Mouse (Mus musculus): Measurements from ENCODE around the gene Ttll11.

Gene Ttll11

DNA sequence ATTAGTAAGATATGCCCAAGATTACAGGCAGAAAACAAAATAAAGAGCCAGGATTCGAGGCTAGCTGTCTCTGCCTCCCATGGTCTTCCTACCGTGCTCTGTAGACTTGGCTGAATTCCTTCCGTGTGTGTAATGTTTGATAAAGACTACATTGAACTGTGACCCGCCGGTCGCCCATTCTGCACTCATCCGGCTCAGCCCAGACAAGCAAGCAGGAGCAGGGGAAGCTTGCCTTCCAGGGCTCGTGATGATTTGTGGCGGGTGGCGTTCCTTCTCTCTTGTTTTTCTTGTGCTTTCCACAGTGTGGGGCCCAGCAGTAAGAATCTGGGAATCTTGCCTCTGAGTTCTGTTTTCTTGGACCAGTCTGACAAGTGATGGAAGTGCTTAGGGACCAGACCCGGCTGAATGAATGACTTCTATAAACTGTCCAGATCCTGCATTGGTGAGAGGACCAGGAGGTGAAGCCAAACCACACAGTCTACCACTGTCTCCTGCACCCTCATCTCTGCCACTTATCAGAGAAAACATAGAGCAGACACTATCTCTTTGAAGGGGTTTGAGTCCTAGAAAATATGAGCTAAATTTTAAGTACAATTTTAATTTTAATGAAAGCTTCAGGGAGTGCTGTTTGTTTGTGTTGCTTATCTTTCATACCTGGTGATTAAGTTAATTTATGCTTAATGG, 146.8 kb downstream of the Ttll11 start:
- no peak for DNase-seq (ENCODE audit: extremely low read depth, insufficient read length, low spot score)

DNA sequence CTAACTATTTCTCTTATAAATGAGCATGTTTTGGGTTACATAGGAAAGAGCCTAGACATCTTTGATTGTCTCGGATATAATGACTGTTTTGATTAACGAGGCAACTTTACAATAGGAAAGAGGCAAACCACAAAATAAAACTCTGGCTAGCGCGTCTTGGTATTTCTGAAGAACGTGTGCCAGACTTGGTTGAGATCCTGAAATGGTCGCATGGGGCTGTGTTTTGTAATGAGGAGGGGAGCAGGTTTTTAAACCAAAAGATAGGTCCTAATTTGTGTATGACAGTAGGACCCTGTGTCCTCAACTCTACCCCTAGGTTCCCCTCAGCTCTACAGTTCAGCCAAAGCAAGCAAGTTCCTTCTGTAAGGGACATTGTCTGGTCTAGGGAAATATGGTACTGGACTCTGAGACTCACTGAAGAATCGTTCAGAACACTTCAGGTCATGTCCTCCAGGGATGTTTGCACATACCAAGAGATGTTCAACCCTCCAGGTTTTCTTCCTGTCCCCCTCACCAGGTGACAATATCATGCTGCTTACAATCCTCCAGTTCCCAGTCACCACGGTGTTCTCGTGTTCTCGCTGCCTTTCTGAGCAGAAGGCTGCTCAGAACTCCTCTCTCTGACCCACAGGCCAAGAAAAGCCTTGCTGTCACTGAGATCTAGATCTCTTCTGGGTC, 147.7 kb downstream of the Ttll11 start:
- no peak for DNase-seq (ENCODE audit: extremely low read depth, insufficient read length, low spot score)

DNA sequence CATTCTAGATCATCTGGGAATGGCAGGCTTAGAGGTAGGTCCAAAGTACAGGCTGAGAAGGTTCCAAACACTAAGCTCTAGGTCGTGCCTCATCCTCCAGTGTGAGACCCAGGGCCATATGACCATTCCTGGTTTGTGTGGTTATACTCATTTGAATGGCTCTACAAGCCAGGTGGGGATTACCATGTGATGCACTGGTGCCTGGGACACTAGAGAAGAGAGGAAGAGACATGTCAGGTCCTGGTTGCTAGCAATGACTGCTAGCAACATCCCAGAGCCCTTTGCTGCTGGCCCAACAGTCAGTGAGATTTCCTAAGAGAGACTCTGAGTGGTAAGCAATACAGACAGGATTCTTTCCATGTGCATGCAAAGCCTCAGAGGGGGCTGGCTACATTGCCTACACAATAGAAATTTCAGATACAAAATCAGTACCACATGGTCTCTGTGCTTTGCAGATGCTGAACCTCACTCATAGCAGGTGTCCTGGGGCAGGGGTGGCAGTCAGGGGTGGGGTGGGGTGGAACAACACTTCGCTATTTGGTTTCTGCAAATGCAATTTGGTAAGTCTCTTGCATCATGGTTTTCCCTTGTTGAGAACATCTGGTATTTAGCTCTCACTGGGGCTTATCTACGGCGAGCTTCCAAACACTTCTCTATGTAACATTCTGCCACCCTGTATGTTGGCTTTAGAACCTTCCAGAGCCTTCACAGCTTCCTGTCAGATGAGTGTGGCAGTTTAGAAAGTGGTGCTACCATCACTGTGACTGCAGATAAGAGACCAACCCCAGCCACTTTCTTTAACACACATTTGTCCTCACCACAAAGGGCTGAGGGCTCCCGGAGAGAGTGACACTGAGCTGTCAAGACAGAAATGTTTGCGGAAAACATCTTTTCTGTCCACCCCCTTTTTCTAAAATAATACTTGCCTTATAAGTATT, 148.5 kb downstream of the Ttll11 start:
- DNase-seq (ENCODE audit: extremely low read depth, insufficient read length, low spot score): no peak

DNA sequence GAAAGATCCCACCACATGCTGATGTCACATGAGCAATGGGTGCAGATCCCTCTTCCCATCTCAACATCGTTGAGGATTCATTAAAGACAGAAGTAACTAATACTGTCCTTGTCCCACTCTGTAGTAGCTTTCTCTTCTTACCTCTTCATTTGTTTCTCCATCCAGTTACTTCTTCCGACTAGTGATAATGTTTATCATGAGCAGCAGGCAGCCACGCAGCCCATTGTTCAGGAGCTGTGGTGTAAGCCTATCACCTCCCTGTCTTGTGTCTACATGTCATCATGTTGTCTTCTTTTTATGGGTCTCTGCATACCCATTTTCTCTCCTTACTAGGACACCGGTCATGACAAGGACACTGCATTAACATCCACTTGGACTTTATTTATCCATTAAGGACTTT, 150.6 kb downstream of the Ttll11 start:
- DNase-seq (ENCODE audit: extremely low read depth, insufficient read length, low spot score): no peak

DNA sequence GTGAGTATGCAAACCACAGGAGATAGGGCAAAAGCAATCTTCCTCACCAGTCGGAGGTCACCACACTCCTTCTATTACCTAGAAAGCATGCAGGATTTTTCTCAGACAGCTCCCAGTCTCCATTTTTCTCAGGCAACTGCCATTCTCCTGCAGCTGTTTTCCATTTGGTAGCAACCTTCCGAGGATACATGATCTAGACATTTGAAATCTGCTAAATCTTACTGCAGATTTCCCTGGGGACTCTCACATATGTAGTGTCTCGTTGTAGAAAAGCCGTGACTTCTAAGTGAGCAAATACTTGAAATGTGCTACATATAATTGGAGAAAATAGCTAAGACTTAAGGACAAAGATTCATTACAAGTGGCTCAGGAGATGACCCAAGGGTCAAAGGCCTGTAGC, 151.8 kb downstream of the Ttll11 start:
- no peak for DNase-seq (ENCODE audit: extremely low read depth, insufficient read length, low spot score)

DNA sequence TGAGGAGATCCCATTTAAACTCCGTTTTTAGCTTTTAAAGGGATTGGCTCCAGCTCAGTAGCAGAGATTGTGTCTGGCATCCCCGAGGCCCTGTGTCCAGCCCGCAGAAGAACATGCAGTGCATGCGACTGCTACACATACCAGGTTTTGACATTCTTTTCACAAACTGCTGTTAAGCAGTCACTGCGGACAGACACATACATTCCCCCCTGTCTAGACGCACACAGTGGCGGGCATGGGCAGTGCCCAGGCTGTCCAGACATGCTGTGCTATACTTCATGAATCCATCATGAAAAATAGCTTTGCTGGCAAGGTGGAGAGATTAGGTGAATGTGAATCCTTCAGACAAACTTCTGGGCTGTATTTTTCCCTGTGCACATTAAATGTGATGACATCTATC, 154.6 kb downstream of the Ttll11 start:
- DNase-seq (ENCODE audit: extremely low read depth, insufficient read length, low spot score): no peak

DNA sequence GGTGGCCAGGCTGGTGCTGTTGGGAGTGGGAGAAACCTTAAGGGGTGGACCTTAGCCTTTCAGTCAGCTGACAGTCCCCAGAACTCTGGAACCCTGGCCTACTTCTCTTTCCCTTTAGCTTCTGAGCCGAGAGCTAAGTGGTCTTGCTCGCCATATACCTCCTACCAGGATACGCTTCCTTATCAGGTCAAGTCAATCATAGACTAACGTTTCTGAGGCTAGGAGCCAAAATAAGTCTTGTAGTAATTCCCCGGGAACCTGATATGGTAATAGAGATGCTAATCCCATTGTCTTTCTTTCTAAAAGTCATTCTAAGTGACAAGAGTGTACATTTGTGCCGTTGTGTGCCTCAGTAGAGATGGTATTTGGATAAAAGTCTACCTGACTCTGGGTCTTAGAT, 156.1 kb downstream of the Ttll11 start:
- no peak for DNase-seq (ENCODE audit: extremely low read depth, insufficient read length, low spot score)

DNA sequence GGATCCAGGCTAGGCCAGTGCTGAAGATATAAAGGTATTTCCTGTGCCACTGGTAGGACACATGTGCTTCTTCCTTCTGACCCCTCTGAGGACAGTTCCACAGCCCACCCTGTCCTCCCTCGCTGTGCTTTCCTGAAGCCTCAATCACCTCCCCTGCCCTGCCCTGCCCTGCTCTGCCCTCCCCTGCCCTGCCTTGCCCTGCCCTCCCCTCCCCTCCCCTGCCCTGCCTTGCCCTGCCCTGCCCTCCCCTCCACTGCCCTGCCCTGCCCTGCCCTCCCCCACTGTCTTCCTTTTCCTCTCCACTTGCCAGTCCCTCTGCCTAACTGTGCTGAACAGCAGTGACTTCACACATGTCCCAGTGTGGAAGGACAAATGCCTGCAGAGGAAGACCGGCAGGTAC, 160.8 kb downstream of the Ttll11 start:
- DNase-seq (ENCODE audit: extremely low read depth, insufficient read length, low spot score): no peak

DNA sequence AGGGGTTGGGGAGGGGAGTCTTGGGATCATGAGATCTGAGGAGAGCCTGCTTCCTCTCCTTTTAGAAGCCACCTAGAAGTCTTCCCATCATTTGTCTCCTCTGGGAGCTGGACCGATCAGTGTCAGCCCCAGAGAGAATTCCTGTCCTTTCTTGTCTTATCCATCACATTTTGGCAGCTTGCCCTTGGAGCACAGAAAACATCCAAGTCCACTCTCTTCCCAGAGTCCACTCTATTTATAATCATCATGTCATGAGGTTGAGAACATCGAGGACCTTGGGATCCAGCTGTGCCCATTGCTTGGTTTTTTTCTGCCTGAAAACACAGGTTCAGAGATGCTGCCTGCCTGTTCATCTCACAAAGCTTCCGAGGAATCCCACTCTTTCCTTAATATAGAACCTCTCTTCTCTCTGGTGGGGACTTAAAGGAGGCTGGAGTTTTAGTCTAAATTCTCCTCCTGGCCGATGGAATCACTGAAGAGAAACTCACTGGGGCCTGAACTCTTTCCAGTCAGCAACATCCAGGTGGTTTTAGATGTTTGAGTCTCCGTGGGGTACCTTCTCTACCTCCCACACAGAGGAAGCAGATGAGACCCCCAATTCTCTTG, 163.6 kb downstream of the Ttll11 start:
- DNase-seq (ENCODE audit: extremely low read depth, insufficient read length, low spot score): no peak

DNA sequence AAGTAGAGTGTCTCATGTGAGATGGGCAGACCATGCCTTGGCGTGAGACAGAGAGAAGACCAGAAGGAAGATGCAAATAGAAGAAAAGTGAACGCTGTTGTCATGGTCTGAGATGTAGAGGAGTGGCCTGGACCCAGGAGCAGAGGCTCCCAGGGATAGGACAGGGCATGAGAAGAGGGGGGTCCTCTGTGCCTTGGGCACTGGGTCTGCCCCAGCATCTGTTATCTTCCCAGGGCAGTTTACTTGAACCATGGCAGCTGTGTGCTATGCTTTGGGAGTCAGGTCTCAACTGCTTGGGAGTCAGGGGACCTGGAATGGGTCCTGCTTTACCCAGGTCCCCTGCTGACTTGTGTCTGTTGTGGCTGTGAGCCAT, 167.2 kb downstream of the Ttll11 start:
- DNase-seq (ENCODE audit: extremely low read depth, insufficient read length, low spot score): no peak

DNA sequence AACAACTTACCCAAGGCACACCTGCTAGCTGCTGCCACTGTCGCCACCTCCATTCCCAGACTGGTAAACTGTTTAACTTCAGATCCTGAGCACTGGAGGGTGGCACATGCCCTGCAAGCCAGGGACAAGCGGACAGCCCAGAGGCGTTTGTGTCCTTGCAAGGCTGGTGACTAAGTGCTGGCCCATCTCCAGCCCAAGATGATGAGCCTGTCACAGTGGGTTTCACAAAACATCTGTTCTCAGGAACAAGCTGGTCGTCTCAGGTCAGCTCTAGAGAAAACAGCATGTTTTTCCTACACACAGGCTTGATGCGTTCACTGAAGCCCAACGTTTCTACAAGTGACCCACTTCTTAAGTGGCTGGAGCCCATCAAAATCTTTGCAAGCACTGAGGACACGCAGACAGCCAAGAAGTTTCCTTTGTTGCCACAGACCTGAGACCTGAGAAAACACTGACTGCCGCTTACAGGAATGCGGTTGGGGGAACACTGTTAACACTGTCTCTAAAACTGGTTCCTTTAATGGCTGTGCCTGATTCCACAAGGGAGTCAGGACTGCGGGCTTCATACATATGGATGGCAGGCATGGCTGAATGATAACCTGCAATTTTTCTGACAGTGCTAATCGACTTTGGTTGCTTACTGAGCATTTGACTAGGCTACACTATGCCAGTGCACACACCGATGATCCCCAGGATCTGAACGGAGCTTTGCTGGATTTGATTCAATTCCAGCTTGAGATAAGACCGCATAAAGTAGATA, 167.7 kb downstream of the Ttll11 start:
- DNase-seq (ENCODE audit: extremely low read depth, insufficient read length, low spot score): peak; percentile 7

DNA sequence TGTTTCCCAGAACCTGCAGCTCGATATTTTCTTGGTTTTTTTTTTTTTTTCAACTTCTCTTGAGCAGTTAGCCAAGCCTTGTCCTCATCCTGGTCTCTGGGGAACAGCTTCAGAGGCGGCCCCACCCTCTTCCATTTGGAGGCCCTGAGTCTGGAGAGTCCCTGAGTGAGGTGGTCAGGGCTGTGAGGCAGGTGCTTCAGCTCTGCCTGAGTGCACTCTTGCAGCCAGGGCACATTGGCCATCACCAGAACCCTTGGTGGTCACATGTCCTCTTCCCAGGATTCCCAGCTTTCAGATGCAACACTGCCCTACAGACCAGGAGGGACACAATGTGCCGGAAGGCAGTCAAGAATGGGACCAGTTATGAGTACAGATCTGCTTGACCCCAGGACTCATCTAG, 169.7 kb downstream of the Ttll11 start:
- no peak for DNase-seq (ENCODE audit: extremely low read depth, insufficient read length, low spot score)

DNA sequence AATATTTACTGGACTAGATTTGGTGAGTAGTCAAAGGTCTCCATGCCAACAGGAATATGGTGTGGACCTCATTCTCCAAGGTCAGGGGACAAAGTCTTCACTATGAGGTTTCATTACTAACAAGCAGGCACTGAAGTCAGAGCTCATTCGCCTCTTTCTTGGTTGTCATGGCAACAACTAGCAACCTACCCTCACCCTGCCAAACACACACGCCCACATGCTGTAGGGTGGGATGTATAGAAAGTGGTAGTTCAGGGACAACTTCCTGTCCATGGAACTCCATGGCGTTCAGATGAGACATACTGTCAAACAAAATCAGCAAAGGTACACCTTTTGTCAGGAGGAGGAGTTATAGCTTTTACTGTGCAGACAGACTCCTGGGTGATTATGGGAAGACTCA, 170.6 kb downstream of the Ttll11 start:
- DNase-seq (ENCODE audit: extremely low read depth, insufficient read length, low spot score): no peak

DNA sequence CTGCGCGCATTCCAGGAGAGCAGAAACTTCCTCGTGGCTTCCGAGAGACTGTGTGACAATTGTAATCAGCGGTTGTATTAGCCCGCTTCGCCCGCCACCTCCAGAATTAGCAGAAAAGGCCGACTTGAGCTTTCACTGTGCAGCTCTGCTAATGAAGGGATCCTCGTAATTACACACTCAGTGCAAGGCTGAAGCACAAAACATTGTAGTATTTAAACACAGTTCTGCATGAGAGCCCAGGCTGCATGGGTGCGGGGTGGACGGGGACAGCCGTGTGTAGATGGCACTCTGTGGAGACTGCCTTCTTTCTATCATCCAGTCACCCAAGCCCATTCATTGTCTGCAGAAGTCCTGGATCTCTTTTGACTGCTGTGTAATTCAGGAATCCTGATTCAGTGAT, 173.8 kb downstream of the Ttll11 start:
- DNase-seq (ENCODE audit: extremely low read depth, insufficient read length, low spot score): no peak

DNA sequence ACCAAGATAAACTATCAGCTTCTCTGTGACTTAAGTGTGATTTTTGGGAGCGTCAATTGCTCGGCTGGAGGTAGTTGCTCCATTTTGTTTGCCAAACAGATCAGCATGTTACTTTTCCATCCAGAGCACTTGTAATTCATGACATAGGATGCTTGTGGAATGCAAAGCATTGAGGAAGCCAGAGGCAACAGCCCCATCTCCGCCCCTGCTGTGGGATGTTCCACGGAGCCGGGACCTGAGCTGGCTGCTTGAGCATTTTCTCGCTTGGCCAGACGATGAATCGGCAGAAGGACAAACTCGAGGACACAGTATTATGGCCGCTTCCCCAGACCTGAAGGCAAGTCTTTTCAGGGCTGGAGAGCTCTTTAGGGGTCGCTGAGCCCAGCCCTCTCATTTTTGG, 176.6 kb downstream of the Ttll11 start:
- DNase-seq (ENCODE audit: extremely low read depth, insufficient read length, low spot score): no peak

DNA sequence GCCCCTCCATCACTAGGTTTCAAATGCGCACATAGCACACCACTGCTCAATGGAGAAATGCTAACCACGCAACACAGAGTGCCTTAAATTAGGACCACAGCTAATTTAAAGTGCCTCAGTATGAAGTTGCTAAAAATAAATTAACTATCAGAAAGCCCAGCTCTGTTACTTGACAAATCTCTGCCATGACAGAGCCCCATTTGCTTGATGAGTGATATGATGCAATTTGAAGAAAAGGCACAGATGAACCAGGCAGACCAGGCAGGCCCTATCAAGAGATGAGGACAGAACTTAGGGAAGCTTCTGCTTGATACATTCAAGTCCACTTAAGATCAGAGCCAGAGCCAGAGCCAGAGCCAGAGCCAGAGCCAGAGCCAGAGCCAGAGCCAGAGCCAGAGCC, 178.0 kb downstream of the Ttll11 start:
- DNase-seq (ENCODE audit: extremely low read depth, insufficient read length, low spot score): no peak

DNA sequence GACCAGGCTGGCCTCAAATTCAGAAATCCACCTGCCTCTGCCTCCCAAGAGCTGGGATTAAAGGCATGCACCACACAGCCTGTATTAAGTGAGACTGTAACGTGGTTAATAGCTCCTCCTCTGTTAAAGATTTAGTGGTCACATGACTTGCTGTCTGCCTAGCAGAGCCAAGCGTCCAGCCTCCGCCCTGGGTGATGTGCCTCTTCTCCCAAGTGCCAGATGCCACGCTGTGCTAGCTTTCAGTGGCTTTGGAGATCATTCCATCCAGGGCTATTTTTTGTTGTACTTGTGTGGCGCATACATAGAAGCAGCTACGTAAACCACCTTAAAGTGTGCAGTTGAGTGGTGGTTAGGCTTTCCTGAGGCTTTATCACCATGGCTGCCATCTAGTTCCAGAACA, 180.6 kb downstream of the Ttll11 start:
- DNase-seq (ENCODE audit: extremely low read depth, insufficient read length, low spot score): no peak

DNA sequence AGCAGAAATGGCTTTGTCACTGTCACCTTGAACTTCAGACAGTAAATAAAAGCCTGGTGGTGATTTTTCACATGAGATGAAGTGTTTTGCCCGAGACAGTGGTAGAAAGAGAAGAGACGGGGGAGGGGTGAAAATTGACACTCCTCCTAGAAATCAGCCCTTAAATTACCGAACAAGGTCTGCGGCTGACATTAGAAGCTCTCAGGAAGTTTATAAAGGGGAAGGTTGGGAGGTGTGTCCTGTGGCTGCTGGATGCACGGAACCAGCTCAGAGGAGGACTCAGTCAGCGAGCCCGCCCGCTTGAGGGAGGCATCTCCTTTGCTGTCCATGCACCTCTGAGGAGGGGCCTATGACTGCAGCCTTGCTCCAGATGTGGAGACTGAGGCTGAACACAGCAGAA, 181.7 kb downstream of the Ttll11 start:
- no peak for DNase-seq (ENCODE audit: extremely low read depth, insufficient read length, low spot score)

DNA sequence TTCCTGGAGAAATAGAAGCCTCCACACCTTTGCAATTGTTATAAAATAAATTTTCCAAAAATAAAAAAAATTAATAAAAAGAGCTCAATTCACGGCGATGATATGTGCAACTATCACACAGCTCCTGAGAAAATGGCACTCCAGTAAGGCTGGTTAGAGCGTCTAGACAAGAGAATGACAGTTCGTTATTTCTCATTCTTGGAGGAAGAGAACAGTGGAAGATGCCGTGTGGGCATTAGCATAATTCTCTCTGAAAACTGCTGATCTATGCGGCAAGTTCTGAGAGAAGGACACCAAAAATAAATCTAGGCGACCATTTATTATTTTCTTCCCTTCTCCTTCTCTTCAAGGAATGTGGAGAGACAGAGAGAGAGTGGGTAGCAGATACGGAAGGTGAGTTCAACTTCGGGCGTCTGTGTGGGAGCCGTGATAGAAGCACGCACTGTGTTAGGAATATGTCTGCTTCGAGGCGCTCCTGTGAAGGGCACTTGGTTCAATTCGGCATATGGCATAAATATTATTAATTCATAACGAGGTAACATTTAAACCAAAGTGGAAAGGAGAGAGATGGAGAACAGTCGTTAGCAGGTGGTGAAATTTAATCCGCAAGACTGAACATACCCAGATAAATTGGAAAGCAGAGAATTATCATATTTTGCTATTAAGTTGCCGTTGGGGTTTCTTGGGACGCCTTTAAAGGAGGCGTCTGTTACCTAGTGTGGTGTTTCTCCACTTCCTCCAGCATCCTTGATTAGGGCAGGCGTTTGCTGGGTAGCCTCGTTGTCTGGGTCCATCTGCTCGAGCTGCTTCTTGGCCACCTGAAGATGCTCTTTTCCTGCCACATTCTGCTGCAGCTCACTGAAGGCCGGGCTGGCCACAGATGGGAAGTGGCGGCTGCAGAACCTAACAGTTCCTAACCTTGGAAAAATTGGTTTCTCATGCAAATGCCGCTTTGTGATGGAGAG, 190.1 kb downstream of the Ttll11 start:
- DNase-seq (ENCODE audit: extremely low read depth, insufficient read length, low spot score): no peak

Measured in 3134 (cell line).